In the genomic region with DNA sequence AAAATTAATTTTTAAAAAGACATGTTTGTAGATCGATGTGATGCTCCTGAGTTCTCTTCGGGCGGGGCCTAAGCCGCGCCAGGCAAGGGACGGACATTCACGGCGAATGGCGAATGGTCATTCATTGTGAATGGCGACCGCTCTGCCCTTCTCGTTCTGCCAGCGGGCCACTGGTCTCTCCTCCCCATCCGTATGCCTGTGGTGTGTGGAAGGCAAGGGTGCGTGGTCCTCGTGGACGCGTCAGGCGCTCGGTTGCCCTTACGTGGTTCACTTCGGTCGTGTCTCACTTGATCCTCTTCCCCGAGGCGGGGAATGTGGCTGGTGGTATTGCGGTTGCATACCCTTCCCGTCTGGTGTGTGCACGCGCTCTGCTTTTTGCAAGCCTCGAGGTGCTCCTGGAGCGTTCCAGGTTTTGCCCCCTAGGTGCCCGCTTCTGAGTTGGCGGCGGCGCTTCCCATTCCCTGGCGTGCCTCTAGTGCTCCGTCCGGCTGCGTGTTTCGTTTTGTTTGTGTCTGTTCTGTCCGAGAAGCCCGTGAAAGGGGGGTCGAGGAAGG, we compare ENCODE assay signal across 8 mouse cellular contexts. TPM values are rescaled to one million over a fixed set of nuclear protein-coding genes. Genes with fewer than 3 reads are reported as not detected.
A peak's percentile ranks its signal among the peaks of the same experiment; 100 is the strongest.
DNase-seq lines count a peak whose midpoint lies in the region; ATAC-seq and TF ChIP-seq lines count a peak whose summit lies in the region.

No protein-coding gene starts in this region.

- 0 out of 2 replicates have a peak, but pooled peaks cover 7% of the 10 kb centered on the region for H3K27me3 ChIP-seq in heart, embryonic 10.5 days (ENCODE audit: insufficient read depth, poor library complexity, severe bottlenecking)
- H3K27me3 ChIP-seq in heart, embryonic 12.5 days (replicated peaks) = no peaks in the 10 kb centered on the region
- H3K27me3 ChIP-seq in limb, embryonic 14.5 days (ENCODE audit: control insufficient read depth, insufficient read depth, low read length) = no peaks in the 10 kb centered on the region
- no peaks in the 10 kb centered on the region for H3K27me3 ChIP-seq in neural tube, embryonic 12.5 days (replicated peaks)

- 24% methylated on average over 43 of the region's 43 CpGs for WGBS in heart, embryonic 10.5 days
- 49% methylated on average over 43 of the region's 43 CpGs for WGBS in bone marrow, adult 2 months
- whole genome bisulfite sequencing in heart, embryonic 12.5 days = 27% methylated on average over 43 of the region's 43 CpGs
- WGBS in limb, embryonic 14.5 days = 32% methylated on average over 43 of the region's 43 CpGs
- WGBS in neural tube, embryonic 12.5 days = 29% methylated on average over 43 of the region's 43 CpGs

- H3K9ac ChIP-seq in heart, embryonic 12.5 days = peak overlapping the region; percentile 66
- H3K9ac ChIP-seq in limb, embryonic 14.5 days (ENCODE audit: low read depth, low read length, severe bottlenecking) = peak overlapping the region; percentile 0; the same call in 1 of the 2 replicates
- peak overlapping the region; percentile 35; the same call in 1 of the 2 replicates for H3K9ac ChIP-seq in neural tube, embryonic 12.5 days

- 0 out of 2 replicates have a peak, but pooled peaks cover under 1% of the 10 kb centered on the region for H3K36me3 ChIP-seq in heart, embryonic 10.5 days
- H3K36me3 ChIP-seq in heart, embryonic 12.5 days = no peaks in the 10 kb centered on the region
- no peaks in the 10 kb centered on the region for H3K36me3 ChIP-seq in limb, embryonic 14.5 days (ENCODE audit: control insufficient read depth, insufficient read depth, low read length)
- H3K36me3 ChIP-seq in neural tube, embryonic 12.5 days = peaks cover under 1% of the 10 kb centered on the region; the same call in 1 of the 2 replicates

- H3K4me2 ChIP-seq in heart, embryonic 12.5 days = peak overlapping the region; percentile 90
- H3K4me2 ChIP-seq in limb, embryonic 14.5 days (replicated peaks; ENCODE audit: low read depth, low read length, severe bottlenecking) = peak overlapping the region; percentile 49
- H3K4me2 ChIP-seq in neural tube, embryonic 12.5 days (replicated peaks) = peak overlapping the region; percentile 62

- peaks cover 8% of the 10 kb centered on the region for H3K4me1 ChIP-seq in heart, embryonic 10.5 days
- no peaks in the 10 kb centered on the region for H3K4me1 ChIP-seq in bone marrow, adult 2 months (ENCODE audit: control insufficient read depth, insufficient read depth, low read length)
- H3K4me1 ChIP-seq in heart, embryonic 12.5 days (replicated peaks) = peaks cover 10% of the 10 kb centered on the region
- H3K4me1 ChIP-seq in limb, embryonic 14.5 days (ENCODE audit: control insufficient read depth, insufficient read depth, low read length) = no peaks in the 10 kb centered on the region
- H3K4me1 ChIP-seq in neural tube, embryonic 12.5 days = 0 out of 2 replicates have a peak, but pooled peaks cover 2% of the 10 kb centered on the region

- TF ChIP-seq CTCF in bone marrow, adult 2 months (IDR thresholded peaks at IDR 0.05; ENCODE audit: control insufficient read depth, insufficient read depth, low read length) = no peak

- H3K4me3 ChIP-seq in heart, embryonic 10.5 days = peak overlapping the region; percentile 56
- peak overlapping the region; percentile 49 for H3K4me3 ChIP-seq in bone marrow, adult 2 months (replicated peaks; ENCODE audit: control insufficient read depth, low read depth, low read length)
- peak overlapping the region; percentile 46 for H3K4me3 ChIP-seq in heart, embryonic 12.5 days
- H3K4me3 ChIP-seq in limb, embryonic 14.5 days (replicated peaks; ENCODE audit: low read length) = peak overlapping the region; percentile 19
- peak overlapping the region; percentile 29 for H3K4me3 ChIP-seq in neural tube, embryonic 12.5 days

- no peak for ATAC-seq in heart, embryonic 12.5 days (ENCODE audit: insufficient number of reproducible peaks, low FRiP score)
- ATAC-seq in limb, embryonic 14.5 days (ENCODE audit: low FRiP score, low read depth) = no peak
- ATAC-seq in neural tube, embryonic 12.5 days (ENCODE audit: low FRiP score, low read depth) = no peak

- no peaks in the 10 kb centered on the region for H3K9me3 ChIP-seq in heart, embryonic 10.5 days
- H3K9me3 ChIP-seq in heart, embryonic 12.5 days (replicated peaks) = no peaks in the 10 kb centered on the region
- H3K9me3 ChIP-seq in limb, embryonic 14.5 days (ENCODE audit: control insufficient read depth, low read length) = no peaks in the 10 kb centered on the region
- H3K9me3 ChIP-seq in neural tube, embryonic 12.5 days = no peaks in the 10 kb centered on the region

- no peak for TF ChIP-seq POLR2A in bone marrow, adult 2 months (IDR thresholded peaks at IDR 0.05; ENCODE audit: borderline replicate concordance, control insufficient read depth, low read depth, low read length)
- TF ChIP-seq POLR2A in limb, embryonic 14.5 days (IDR thresholded peaks at IDR 0.05; ENCODE audit: borderline replicate concordance, extremely low read depth, insufficient read depth, insufficient read length) = no peak

- no peak for DNase-seq in heart, embryonic 10.5 days (ENCODE audit: low spot score)
- DNase-seq in heart, adult 9 months (ENCODE audit: low spot score in 2 of 2) = no peak
- no peak for DNase-seq in limb, embryonic 14.5 days (ENCODE audit: low spot score)
- DNase-seq in natural killer cell, adult 2 months (ENCODE audit: low spot score in 2 of 2) = no peak
- DNase-seq in layer of hippocampus, adult 18-20 months (ENCODE audit: low spot score in 2 of 2) = no peak

- H3K27ac ChIP-seq in heart, embryonic 10.5 days = peak overlapping the region; percentile 62; the same call in 1 of the 2 replicates
- no peak overlapping the region for H3K27ac ChIP-seq in bone marrow, adult 2 months (ENCODE audit: control insufficient read depth, insufficient read depth, low read depth, low read length, poor library complexity)
- no peak overlapping the region for H3K27ac ChIP-seq in heart, embryonic 12.5 days (ENCODE audit: poor library complexity, severe bottlenecking)
- H3K27ac ChIP-seq in limb, embryonic 14.5 days (replicated peaks; ENCODE audit: low read depth, low read length) = no peak overlapping the region
- H3K27ac ChIP-seq in neural tube, embryonic 12.5 days = no peak overlapping the region

RNA-seq across cellular contexts. Expression of gene Ubb, which starts 9.6 kb away (rescaled TPM):
- 2,741 and 3,131 TPM in 2 replicates for polyA plus RNA-seq in heart, embryonic 10.5 days (2016; fragmentation: Nextera tagmentation; extraction: Ambion mirVana)
- 467 and 492 TPM in 2 replicates for polyA plus RNA-seq in bone marrow, adult 2 months (2011; ENCODE audit: insufficient read depth, insufficient read length, low replicate concordance, missing spikeins)
- 2,594 and 2,627 TPM in 2 replicates for polyA plus RNA-seq in heart, embryonic 12.5 days (2016; fragmentation: Nextera tagmentation; extraction: Ambion mirVana)
- 3,111 and 3,234 TPM in 2 replicates for polyA plus RNA-seq in limb, embryonic 14.5 days (2012; rRNA removed)
- 3,423 and 3,655 TPM in 2 replicates for polyA plus RNA-seq in limb, embryonic 14.5 days (2014; fragmentation: Nextera tagmentation; extraction: Ambion mirVana)
- 3,967 and 4,014 TPM in 2 replicates for polyA plus RNA-seq in neural tube, embryonic 12.5 days (2016; fragmentation: Nextera tagmentation; extraction: Ambion mirVana)
- 1,000 to 10,000 TPM; 1,877 to 1,910 TPM for total RNA-seq in layer of hippocampus, adult 18-20 months (2021)

RNA-seq across cellular contexts. Expression of gene Trpv2, which starts 13.7 kb away (rescaled TPM):
- 4.2 and 5.9 TPM in 2 replicates for polyA plus RNA-seq in heart, embryonic 10.5 days (2016; fragmentation: Nextera tagmentation; extraction: Ambion mirVana)
- 10.0 and 22.0 TPM in 2 replicates for polyA plus RNA-seq in bone marrow, adult 2 months (2011; ENCODE audit: insufficient read depth, insufficient read length, low replicate concordance, missing spikeins)
- 4.3 and 4.6 TPM in 2 replicates for polyA plus RNA-seq in heart, embryonic 12.5 days (2016; fragmentation: Nextera tagmentation; extraction: Ambion mirVana)
- polyA plus RNA-seq in limb, embryonic 14.5 days (2012; rRNA removed) = 2.7 and 2.8 TPM in 2 replicates
- polyA plus RNA-seq in limb, embryonic 14.5 days (2014; fragmentation: Nextera tagmentation; extraction: Ambion mirVana) = 2.9 and 4.3 TPM in 2 replicates
- 16.0 and 18.0 TPM in 2 replicates for polyA plus RNA-seq in neural tube, embryonic 12.5 days (2016; fragmentation: Nextera tagmentation; extraction: Ambion mirVana)
- total RNA-seq in layer of hippocampus, adult 18-20 months (2021) = 10 to 100 TPM; 12.8 to 14.9 TPM

RNA-seq across cellular contexts. Expression of gene Cenpv, which starts 21.5 kb away (rescaled TPM):
- 11.6 and 15.0 TPM in 2 replicates for polyA plus RNA-seq in heart, embryonic 10.5 days (2016; fragmentation: Nextera tagmentation; extraction: Ambion mirVana)
- polyA plus RNA-seq in bone marrow, adult 2 months (2011; ENCODE audit: insufficient read depth, insufficient read length, low replicate concordance, missing spikeins) = 20.9 and 22.2 TPM in 2 replicates
- 19.7 and 22.1 TPM in 2 replicates for polyA plus RNA-seq in heart, embryonic 12.5 days (2016; fragmentation: Nextera tagmentation; extraction: Ambion mirVana)
- 40.5 and 47.6 TPM in 2 replicates for polyA plus RNA-seq in limb, embryonic 14.5 days (2012; rRNA removed)
- 26.7 and 27.0 TPM in 2 replicates for polyA plus RNA-seq in limb, embryonic 14.5 days (2014; fragmentation: Nextera tagmentation; extraction: Ambion mirVana)
- 68.5 and 73.7 TPM in 2 replicates for polyA plus RNA-seq in neural tube, embryonic 12.5 days (2016; fragmentation: Nextera tagmentation; extraction: Ambion mirVana)
- 10 to 100 TPM; 37.5 to 42.7 TPM for total RNA-seq in layer of hippocampus, adult 18-20 months (2021)

Comparison
In these comparisons a context has a peak if more than half of its experiments do, and no peak if none do; other contexts are left out.
1. H3K9ac ChIP-seq: peak in every context shown above with its lines; median percentile 66 in heart, embryonic 12.5 days; 35 in neural tube, embryonic 12.5 days; 0 in limb, embryonic 14.5 days.